Mouse (Mus musculus) erythroblast, embryonic 14.5 days (primary cell): ENCODE measurements around the gene Fam50b.

ENCODE experiments used
- GATA1 ChIP-seq: IDR thresholded peaks from 2 replicates; pipeline ENCODE4 v1.6.1; 2012; ENCODE audit warnings: low read length, inconsistent platforms, mixed read lengths
- TAL1 ChIP-seq: IDR thresholded peaks from 3 replicates; pipeline ENCODE4 v1.6.1; 2012; ENCODE audit warnings: low read length, inconsistent platforms, mixed read lengths

DNA sequence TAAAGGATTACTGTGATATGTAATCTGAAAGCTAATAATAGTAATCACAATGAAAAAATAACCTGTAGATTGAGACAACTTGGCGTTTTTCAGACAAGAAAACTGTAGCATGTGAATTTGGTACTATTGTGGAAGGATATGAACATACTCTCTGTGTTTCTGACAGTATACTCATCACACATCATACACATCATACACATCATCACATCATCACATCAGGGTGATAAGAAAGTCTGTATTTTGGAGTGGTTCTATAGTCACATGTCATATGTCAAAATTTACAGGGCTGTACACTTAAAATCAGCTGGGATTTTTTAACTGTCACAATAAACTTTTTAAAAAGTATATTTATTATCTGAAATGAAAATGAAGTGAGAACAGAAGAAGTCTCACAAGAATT, 30.9 kb upstream of the Fam50b start:
- no peak for TF ChIP-seq GATA1
- no peak for TF ChIP-seq TAL1
